Mouse (Mus musculus) mesoderm, embryonic 11.5 days (tissue): ENCODE results near the gene Zfx.

Experiments
- DNase-seq: peaks from one replicate; pipeline ENCODE4 v3.0.0-alpha.2; 2012; ENCODE audit warnings: low read depth, low spot score

Zfx gene

DNA sequence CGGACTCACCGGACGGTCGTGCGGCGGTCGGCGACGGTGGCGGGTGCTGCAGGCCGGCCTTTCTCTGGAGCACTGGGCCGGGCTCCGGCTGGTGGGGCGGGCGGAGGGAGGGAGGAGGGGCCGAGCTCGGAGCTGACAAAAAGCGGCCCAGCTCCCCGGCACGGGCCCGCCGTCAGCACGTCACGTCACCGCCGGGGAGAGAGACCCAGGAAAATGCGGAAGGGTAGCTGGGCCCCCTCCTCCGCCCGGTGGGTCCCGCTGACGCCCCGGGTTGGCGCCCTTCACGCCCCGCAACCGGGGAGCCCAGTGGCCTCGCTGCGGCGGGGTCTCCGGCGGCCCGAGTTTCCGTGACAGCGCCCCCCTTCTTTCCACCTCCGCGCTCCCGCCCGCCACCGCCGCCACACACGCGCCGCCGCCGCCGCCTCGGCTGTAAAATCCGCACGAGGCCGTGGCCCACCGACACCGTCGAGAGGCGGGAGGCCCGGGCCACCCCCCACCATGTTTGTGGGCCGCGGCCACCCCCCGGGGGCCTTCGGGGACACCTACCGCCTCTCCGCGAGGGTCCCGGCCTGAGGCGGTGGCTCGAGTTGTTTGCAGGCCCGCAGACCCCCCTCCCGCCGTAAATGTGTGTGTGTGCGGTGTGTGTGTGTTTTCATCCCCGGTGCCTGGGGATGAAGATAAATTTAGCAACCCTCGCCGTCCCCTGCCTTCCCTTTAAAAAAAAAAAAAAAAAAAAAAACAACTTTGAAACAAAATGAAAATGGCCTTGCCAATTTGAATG is at the start of gene Zfx:
Zfx (minus strand) TSS at position 644 of the 781 bp plus-strand sequence.
- DNase-seq: peak; percentile 56

DNA sequence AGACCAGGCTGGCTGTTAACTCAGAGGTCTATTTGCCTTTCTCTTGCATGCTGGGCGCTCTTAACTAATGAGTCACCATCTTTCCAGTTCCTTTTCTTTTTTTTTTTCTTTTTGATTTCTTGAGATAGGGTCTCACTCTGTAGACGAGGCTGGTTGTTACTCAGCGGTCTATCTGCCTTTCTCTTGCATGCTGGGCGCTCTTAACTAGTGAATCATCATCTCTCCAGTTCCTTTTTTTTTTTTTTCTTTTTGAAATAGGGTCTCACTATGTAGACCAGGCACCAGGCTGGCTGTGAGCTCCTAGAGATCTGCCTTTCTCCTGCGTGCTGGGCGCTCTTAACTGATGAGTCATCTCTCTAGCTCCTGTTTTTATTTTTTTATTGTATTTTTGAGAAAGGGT is 45.8 kb upstream of the Zfx start:
- no peak for DNase-seq

DNA sequence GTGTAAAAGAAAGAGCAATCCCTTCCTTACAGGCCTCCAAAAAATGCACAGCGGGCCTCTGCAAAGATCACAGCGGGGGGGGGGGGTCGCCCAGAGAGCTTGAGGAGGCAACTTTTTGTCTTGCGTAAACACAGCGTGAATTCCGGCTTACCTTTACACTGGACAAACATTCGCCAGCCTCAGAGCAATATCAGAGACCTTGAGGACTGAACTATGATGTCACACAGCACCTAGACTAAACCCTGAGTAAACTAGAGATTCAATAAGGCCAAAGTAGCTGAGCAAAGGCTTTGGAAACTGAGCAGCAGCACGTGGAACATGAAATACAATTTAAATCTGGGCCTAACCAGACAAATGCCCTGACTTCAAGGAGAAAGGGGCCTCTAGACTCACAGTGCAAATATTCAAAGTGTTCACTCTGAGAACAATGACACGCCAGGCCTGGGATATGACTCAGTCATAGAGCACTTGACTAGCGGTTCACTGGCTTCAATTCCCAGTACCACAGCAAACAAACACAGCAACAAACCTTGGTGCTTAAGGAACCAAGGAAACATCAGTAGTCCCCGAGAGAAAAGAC is 28.8 kb upstream of the Zfx start:
- no peak for DNase-seq

DNA sequence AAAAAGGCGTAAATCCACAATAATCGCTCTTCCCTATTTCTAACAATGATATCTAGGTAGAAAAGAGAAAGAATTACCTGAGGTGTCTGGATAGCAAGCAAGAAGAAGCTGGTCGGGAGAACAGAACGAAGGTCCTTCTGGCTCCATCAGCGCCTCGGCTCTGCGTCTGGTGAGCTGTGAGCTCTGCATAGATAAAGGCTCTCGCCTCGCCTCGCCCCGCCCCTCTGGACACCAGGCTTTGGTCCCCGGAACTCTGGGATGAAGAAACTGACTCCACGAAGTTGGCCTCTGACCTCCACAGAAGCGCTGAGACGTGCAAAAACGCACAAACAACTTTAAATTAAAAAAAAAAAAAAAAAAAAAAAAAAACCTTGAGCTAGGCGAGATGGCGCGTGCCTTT is 27.0 kb upstream of the Zfx start:
- DNase-seq: no peak

DNA sequence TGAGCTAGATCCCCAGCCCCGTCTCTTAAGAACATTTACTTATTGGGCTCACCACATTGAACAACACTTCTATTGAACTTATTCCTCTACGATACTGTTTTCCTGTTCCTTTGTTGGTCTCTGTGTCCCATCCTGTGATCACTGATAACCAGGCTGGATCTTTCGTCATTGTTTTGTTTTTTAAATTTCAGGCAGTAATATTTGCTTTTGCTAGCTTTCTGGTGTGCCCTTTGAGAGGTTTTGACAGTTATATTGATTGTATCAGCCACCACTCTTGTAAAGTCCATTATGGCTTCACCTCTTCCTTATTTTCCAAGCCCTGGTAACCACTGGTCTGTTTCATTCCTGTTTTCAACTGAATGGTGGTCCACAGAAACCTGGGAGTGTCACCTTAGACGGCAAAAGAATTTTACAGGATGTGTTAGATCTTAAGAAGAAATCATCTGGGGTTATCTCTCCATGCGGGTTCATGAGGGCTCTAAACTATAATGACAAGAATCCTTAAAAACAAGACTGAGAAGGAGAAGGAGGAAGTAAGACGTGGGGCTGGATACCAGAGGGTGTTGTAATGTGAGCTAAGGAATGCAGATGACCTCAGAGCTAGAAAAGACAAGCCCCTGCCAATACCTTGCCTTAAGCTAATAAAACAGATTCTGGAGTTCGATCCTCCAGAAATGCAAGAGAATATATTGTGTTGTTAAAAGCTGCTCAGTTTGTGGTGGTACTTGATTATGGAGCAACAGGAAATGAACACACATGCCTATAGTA is 18.7 kb upstream of the Zfx start:
- DNase-seq: no peak

DNA sequence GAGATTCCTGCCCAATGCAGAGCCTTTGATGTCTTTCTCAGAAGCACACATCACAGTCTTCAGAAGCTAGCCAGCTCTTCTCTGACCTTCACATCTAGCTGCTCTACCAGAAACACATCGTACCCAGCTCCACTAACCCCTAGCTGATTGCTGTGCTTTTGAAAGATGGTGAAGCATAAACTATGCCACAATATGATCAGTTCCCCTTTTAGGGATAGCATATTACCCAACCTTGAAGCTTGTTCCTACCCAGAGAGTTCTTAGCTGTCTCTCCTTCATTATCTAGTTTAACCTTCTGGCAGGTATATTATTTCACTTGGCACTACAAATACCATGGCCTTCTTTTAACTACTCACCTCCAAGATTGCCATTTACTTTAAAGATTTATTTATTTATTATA is 16.6 kb upstream of the Zfx start:
- DNase-seq: no peak

DNA sequence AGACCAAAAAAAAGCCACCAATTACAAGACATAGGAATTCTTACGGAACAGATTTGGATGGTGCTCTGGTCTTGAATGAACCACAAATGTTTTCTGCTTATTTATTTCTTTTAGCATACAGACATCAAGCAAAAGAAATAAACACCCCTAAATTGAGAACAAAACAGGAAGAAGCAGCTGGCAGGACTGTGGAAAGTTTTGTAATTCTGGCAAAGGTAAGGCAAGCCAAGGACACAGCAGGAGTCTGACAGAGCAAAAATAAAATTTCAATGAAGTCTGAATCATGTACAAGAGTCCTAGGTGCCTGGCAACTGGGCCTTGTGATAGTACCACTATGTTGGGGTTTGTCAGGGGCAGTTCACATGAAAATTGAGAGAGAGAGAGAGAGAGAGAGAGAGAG is 14.8 kb upstream of the Zfx start:
- DNase-seq: no peak

DNA sequence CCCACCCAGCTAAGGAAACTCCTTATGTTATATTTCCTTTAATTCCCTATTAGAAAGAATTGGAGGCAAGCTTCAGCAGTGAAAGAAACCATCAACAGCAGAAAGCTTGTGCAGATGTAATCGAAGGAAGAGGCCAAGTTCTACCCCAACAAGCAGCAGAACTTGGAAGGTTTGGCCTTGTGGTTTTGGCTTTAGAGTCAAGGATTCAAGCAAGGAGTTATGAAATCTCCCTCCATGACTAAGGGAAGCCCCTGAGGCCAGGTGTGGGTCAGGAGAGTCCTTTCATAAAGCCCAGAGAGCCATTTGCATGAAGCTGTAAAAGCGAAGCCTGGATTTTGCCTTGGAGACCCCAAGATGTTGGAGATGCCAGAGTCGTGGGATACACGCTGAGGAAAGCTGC is 11.6 kb upstream of the Zfx start:
- no peak for DNase-seq

DNA sequence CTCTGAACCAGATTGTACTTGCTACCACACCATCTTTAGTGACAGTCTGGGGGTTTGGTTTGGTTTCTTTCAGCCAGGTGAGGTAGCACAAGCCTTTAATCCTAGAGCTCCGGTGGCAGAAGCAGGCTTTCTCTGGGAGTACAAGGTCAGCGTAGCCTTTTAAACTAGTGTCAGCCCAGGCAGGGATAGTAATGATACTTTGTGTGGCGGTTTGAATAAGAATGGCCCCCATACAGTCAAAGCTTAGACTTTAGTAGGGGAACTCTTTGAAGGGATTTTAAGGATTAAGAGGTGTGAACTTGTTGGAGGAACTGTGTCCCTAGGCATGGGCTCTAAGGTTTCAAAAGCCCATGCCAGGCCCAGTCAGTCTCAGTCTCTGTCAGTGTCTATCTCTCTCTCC is 10.0 kb upstream of the Zfx start:
- DNase-seq: no peak

DNA sequence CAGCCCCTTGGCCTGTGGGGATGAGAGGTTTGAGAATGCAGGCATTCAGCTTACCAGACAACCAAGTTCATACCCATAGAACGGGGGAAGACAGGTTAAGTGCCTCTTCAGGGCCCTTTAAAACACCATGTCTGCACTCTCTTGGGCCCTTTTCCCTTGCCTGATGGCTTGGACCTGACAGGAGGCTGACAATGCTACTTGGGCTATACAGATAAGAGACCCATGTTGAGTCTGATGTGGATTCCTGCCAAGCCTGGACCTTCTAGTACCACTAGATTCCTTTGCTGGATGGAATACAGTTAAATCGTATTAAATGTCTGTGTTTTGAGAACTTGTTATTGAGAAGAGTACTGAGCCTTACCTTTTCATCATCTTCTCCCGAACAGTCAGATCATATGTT is 8.7 kb upstream of the Zfx start:
- DNase-seq: no peak

DNA sequence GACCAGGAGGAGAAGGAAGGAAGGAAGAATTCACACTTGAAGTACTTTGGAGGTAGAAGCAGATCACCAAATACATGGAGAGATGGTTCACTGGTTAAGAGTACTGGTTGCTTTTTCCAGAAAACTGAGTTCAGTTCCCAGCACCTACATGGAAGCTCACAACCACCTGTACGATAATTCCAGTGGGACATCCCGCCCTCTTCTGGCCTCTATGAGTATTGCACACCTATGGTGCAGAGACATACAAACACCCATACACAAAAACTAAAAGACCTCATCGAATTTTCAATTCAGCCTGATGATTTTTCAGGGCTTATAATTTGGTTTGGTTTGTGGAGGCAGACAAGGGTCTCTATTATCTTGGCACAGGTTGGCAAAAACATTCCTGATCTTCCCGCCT is 6.2 kb upstream of the Zfx start:
- no peak for DNase-seq

DNA sequence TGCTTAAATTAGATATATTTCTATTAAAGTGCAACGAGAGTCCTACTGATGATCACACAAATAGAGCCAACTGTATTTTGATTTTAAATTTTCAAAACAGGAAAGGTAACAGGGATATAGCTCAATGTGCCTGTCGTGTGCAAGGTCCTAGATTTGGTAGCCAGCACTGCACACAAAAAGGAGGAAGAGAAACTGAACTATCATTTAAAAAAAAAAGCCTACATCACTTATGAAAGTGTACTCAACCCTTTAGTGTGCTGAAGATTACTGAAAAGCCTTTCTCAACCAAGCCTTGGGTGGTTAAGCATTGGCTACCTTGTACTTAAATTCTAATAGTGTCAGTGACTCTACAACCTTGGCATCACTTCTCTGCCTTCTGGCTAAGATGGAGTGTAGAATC is 2.4 kb upstream of the Zfx start:
- DNase-seq: no peak

DNA sequence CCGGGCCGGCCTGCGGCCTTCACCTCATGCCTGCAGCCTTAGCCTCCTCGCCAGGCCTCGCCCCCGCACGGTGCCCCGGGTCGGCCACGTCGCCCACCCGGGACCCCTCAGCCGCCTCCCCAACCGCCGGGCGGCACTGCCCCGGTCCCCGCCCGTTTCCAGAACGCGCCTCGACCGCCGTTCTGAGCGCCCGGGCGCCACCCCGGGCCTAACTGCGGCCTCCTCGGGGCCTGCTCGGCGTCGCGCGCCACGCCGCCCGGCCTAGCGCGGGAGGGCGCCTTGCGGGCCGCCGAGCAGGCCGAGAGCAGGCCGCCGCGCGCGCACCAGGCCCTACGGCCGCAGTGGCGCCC is 818 bp downstream of the Zfx start:
- no peak for DNase-seq

DNA sequence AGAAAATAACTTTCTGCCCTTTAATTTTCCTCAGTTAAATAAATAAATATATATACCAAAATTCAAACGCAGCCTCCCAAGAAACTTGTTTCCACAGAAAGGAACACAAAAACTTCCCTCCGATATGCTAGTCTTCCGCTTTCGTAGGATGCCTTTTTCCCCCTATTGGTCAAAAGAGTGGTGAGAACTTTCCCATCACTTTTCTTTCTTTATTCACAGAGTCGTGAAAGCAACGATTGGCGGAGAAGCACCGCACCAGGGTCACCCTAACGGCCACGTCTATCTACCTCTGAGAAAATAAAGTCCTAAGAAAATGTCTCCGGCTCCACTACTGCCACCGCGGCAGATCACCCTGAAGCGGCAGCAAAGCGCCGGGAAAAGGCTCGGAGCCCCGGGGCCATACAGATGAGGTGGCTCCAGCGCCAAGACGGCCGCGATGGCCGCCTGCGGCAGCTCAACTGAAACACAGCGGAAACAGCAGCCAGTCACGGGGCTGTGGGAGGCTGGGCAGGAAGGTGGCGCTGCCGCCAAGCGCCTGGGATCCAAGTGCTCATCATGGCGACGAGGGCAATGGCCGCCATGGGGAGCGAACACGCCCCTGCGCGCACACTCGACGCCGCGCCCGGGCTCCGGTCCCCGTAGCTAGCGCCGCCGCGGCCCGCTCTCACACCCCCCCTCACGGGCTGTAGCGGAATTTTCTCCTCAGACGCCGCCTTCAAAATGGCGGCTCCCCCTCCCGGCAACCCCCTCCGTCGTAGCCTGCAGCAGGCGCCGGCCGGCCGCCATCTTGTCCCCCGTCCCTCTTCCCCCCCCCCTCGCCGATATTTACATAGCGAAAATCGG is 1.4 kb downstream of the Zfx start:
- DNase-seq: peak; percentile 89

DNA sequence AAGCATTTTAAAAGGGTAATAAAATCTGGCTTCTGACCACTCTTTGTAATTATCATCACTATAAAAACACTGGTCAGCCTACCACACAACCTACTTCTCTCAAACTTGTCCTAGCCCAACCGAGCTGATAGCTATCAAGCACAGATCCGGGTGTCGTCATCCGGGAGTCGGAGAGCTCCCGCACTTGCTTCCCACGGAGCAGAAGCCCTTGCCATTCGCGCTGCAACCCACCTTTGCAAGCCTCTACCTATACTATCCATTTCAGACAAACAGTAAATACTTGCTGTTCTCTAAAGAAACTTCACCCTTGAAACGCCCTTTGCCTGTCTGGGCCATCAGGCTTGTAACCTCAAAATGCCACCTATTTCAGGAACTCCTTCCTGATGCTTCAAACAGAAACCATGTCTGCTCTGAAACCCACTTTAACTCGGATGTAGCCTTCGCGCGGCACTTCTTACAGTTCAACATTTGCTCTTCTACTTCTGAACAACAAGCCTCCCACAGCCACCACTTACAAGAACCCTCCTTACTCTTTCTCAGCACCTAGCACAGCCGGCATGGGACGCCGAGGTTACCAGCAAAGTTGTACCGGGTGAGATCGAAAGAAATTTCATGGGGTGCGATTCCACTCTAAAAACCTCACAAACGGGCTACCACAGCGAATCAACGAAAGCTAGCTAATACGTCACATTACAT is 2.2 kb downstream of the Zfx start:
- peak; percentile 17 for DNase-seq

DNA sequence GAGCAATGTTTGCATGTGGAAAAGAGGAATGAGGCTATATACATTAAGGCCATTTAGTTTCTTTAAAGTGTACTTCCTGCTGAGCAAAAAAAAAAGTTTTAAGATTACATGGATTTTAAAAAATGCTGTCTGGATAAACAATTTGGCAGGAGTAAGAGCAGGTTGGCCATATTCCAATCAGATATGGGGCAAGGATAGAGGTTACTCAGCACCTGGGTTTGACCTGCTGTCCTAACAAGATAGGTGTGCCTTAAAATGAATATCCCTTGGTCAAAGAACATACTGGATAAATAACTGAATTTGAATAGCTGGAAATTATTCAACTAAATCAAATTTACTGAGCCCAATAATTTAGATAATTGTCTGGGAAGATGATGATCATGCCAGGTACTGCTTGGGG is 5.2 kb downstream of the Zfx start:
- DNase-seq: no peak

DNA sequence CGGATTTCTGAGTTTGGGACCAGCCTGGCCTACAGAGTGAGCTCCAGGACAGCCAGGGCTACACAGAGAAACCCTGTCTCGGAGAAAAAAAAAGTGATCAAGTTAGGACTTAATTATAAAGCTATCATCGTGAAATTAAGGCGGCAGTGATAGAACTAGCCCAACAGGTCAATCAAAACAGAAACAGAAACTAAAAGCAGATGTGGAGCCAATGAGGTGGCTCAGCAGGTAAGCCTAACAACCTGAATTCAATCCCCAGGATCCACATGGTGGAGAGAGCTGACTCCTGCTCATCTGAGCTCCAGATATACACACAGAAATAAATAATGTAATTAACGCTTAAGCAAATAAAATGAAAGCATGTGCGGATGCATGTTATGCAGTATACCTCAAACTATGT is 7.6 kb downstream of the Zfx start:
- DNase-seq: no peak

DNA sequence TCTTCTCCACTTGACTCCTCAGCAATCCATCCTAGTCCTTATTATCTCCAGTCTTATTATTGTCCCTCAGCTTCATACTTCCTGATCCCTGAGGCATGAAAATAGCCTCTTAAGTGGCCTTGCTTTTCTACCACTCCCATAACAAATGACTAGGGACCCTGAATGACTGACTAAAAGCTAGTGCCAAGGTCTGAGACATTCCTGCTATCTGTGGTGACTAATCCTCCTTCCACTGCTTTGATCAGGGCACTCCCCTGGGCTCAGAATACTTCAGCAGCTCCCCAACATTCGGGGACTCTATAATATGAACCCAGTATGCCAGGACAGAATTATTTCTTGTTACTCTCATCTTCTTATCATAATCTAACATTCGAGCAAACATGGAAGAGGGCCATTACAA is 17.5 kb downstream of the Zfx start:
- no peak for DNase-seq

DNA sequence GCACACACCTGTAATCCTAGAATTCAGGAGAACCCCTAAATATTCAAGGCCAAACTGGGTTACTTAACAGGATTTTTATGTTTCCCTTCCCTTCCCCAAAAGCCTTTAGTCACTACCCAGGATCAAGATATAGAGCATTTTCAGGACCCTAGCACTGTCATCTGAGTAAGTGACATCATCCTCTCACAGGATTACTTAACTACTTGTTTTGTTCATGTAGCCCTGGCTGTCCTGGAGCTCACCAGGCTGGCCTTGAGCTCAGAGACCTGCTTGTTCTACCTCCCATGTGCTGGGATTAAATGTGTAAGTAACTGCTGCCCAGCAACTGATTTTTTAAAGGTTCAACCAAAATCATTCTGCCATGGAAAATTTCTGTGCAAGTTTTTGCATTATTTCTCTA is 20.6 kb downstream of the Zfx start:
- DNase-seq: no peak

DNA sequence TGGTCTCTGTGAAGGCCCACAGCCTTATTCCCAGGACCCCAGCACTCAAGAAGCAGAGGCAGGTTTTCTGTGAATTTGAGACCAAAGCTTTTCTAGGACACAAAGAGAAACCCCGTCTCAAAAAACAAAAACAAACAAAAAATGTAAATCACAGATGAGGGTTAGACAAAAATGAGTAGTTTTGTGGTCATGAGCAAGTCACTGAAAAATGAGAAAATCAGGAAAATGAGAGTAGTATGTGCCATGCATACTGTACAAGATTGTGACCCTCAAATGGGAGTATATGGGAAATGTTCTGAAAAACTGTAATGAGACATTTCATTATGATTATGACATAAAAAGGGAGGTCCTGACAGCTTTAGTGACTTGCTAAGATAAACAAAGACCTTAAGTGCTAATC is 22.9 kb downstream of the Zfx start:
- DNase-seq: no peak

DNA sequence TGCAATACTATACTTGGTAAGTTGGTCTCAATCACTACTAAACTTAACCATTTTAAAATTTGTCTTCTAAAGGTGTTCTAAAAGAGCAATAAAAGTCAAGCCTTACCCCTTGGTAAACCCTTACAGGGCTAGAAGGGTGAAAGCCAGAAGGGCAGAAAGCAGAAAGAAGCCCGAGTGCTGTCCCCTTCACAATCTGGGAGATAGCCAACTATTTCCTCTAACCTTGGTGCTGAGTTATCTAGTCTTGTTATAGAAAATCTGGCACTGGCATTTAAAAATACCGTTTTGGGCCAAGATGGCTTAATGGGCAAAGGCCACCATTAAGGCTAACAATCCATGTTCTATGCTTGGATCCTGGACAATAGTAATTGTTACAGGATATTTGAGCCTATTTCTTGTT is 32.5 kb downstream of the Zfx start:
- no peak for DNase-seq

DNA sequence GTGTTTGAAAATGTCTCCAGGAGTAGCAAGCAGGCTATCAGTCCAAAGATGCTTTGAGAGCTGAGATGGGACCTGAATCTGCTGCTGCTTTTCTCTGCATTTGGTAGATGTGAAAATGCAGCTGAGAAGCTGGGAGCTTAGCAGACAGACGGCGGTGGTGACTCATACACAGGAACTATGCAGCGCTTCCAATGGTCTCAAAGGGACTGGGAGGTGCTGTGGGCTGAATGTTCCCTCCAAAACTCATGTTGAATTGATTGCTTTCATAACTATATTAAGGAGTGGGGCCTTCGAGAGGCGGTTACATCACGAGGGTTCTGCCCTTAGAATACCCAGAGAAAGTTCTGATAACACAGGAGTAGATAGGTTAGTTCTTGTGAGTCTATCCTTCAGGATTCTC is 62.3 kb downstream of the Zfx start:
- DNase-seq: no peak
